Mouse (Mus musculus): Measurements from ENCODE around the gene Ubr1. TPM values are rescaled to one million over a fixed set of nuclear protein-coding genes. Genes with fewer than 3 reads are reported as not detected.

The Ubr1 gene
- polyA plus RNA-seq, 1 experiment from 2014 or later = 21.8 TPM

DNA sequence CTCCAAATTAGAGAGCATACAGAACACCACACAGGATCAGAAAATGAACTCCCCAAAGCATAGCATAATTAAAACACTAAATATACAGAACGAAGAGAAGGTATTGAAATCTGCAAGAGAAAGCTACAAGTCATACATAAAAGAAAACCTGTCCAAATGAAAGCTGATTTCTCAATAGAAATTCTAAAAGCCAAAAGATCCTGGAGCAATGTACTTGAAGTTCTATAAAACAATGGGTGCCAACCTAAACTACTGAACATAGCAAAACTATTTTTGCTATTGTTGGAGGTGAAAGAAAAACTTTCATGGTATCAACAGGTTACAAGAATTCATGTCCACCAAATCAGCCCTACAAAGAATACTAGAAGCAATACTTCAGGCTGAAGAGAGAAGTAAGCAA lies 129.3 kb downstream of the Ubr1 start:
- 83% methylated on average over 1 of the region's 1 CpGs for WGBS
- no peaks in the 10 kb centered on the region for H3K4me1 ChIP-seq (replicated peaks)
- H3K9me3 ChIP-seq = peaks cover 10% of the 10 kb centered on the region; the same call in 1 of the 2 replicates
- no peak overlapping the region for H3K27ac ChIP-seq
- no peak for DNase-seq (ENCODE audit: low spot score)
- no peak overlapping the region for H3K4me3 ChIP-seq
- no peaks in the 10 kb centered on the region for H3K27me3 ChIP-seq (ENCODE audit: insufficient read depth, poor library complexity, severe bottlenecking)
- peaks cover 12% of the 10 kb centered on the region for H3K36me3 ChIP-seq

DNA sequence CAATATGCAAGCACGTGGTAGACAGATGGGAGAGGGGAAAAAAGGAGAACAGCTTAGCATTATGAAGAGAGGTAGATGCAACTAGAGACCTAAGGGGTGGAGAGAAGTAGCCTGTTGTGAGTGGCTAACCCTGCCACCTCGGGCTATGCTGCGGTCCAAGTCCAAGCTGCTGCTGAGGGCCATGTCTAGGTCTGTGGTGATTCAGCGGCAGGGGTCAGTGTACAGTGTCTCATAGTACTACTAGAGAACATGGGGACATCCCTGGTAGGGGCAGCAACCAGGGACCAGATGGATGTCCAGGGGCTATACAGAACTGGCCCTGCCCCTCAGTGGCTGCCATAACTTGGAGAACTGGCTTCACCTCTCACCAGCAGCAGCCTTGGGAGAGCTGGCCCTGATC lies 135.3 kb downstream of the Ubr1 start:
- no peak overlapping the region for H3K4me3 ChIP-seq
- DNase-seq (ENCODE audit: low spot score) = no peak
- WGBS = 96% methylated on average over 4 of the region's 4 CpGs

GRCm38 (mm10) chr2:120826936-120827638 lies 143.4 kb downstream of the Ubr1 start:
- Histone ChIP-seq H3K27me3 (ENCODE audit: insufficient read depth, poor library complexity, severe bottlenecking) (no peaks in the 10 kb centered on the region), H3K27ac (no peak overlapping the region), H3K36me3 (peaks cover 24% of the 10 kb centered on the region), H3K4me3 (no peak overlapping the region), H3K4me1 (replicated peaks) (no peaks in the 10 kb centered on the region), H3K9me3 (no peaks in the 10 kb centered on the region)
- no peak for DNase-seq (ENCODE audit: low spot score)
- 63% methylated on average over 1 of the region's 1 CpGs for WGBS

More for the DNA sequence above, 135.3 kb downstream of the Ubr1 start:
- Histone ChIP-seq H3K27ac (no peak overlapping the region), H3K36me3 (peaks cover 48% of the 10 kb centered on the region), H3K27me3 (ENCODE audit: insufficient read depth, poor library complexity, severe bottlenecking) (no peaks in the 10 kb centered on the region), H3K9me3 (peaks cover 18% of the 10 kb centered on the region), H3K4me1 (replicated peaks) (no peaks in the 10 kb centered on the region)

Other genes with a start within 250 kb of the Ubr1 start
- 5.7 and 6.1 TPM in 2 replicates for gene Cdan1, start 120.6 kb downstream of the Ubr1 start, polyA plus RNA-seq (2016; fragmentation: Nextera tagmentation; extraction: Ambion mirVana)
- gene Ttbk2, start 120.1 kb downstream of the Ubr1 start, polyA plus RNA-seq (2016; fragmentation: Nextera tagmentation; extraction: Ambion mirVana) = 4.9 and 5.6 TPM in 2 replicates
- 4.1 TPM in 2 replicates for gene Tmem62, start 6.3 kb upstream of the Ubr1 start, polyA plus RNA-seq (2016; fragmentation: Nextera tagmentation; extraction: Ambion mirVana)
- gene Ccndbp1, start 37.7 kb upstream of the Ubr1 start, polyA plus RNA-seq (2016; fragmentation: Nextera tagmentation; extraction: Ambion mirVana) = 39.7 and 48.7 TPM in 2 replicates
- 7.0 and 9.0 TPM in 2 replicates for gene Epb42, start 66.4 kb upstream of the Ubr1 start, polyA plus RNA-seq (2016; fragmentation: Nextera tagmentation; extraction: Ambion mirVana)
- not detected in 2 replicates for gene Tgm5, start 115.1 kb upstream of the Ubr1 start, polyA plus RNA-seq (2016; fragmentation: Nextera tagmentation; extraction: Ambion mirVana)
- gene Tgm7, start 139.1 kb upstream of the Ubr1 start, polyA plus RNA-seq (2016; fragmentation: Nextera tagmentation; extraction: Ambion mirVana) = not detected in 2 replicates
- 27.5 and 28.3 TPM in 2 replicates for gene Adal, start 169.7 kb upstream of the Ubr1 start, polyA plus RNA-seq (2016; fragmentation: Nextera tagmentation; extraction: Ambion mirVana)
- 22.0 and 24.1 TPM in 2 replicates for gene Lcmt2, start 169.9 kb upstream of the Ubr1 start, polyA plus RNA-seq (2016; fragmentation: Nextera tagmentation; extraction: Ambion mirVana)
- gene Tubgcp4, start 199.9 kb upstream of the Ubr1 start, polyA plus RNA-seq (2016; fragmentation: Nextera tagmentation; extraction: Ambion mirVana) = 67.6 and 83.2 TPM in 2 replicates
- gene Zscan29, start 200.4 kb upstream of the Ubr1 start, polyA plus RNA-seq (2016; fragmentation: Nextera tagmentation; extraction: Ambion mirVana) = 11.8 and 13.6 TPM in 2 replicates

Data from hindbrain, embryonic 10.5 days (tissue).